Mouse (Mus musculus): Measurements from ENCODE around the gene Fbxo33. TPM values are rescaled to one million over a fixed set of nuclear protein-coding genes. Genes with fewer than 3 reads are reported as not detected.

Gene Fbxo33
- polyA plus RNA-seq, 1 experiment from 2014 or later = 8.5 TPM

- H3K27ac ChIP-seq (replicated peaks) = no peak overlapping the region
- no peak overlapping the region for H3K9ac ChIP-seq (ENCODE audit: low read length)
- H3K4me2 ChIP-seq (replicated peaks; ENCODE audit: low read depth) = no peak overlapping the region
- no peaks in the 10 kb centered on the region for H3K4me1 ChIP-seq (replicated peaks; ENCODE audit: control insufficient read depth, insufficient read depth)
- H3K36me3 ChIP-seq (ENCODE audit: control insufficient read depth, insufficient read depth, low read length) = peaks cover 2% of the 10 kb centered on the region; the same call in 1 of the 2 replicates
- no peak overlapping the region for H3K4me3 ChIP-seq (ENCODE audit: low read depth, low read length)
- H3K9me3 ChIP-seq (ENCODE audit: control insufficient read depth, low read length) = no peaks in the 10 kb centered on the region
- ATAC-seq (ENCODE audit: low FRiP score, low TSS enrichment) = no peak
- DNase-seq (ENCODE audit: low spot score) = no peak
- 61% methylated on average over 9 of the region's 9 CpGs for WGBS
- no peaks in the 10 kb centered on the region for H3K27me3 ChIP-seq (ENCODE audit: control insufficient read depth, insufficient read depth, low read length)
- TF ChIP-seq CTCF (IDR thresholded peaks at IDR 0.05; ENCODE audit: low read depth) (no peak), EP300 (optimal IDR thresholded peaks at IDR 0.05) (no peak)
Measured at GRCm38 (mm10) chr12:59194341-59195003, 25.1 kb downstream of the Fbxo33 start.

- H3K4me1 ChIP-seq (replicated peaks; ENCODE audit: control insufficient read depth, insufficient read depth) = no peaks in the 10 kb centered on the region
- TF ChIP-seq CTCF (IDR thresholded peaks at IDR 0.05; ENCODE audit: low read depth) = no peak
- no peak for TF ChIP-seq EP300 (optimal IDR thresholded peaks at IDR 0.05)
- no peak for DNase-seq (ENCODE audit: low spot score)
- no peaks in the 10 kb centered on the region; the same call in 1 of the 2 replicates for H3K36me3 ChIP-seq (ENCODE audit: control insufficient read depth, insufficient read depth, low read length)
- H3K4me3 ChIP-seq (ENCODE audit: low read depth, low read length) = no peak overlapping the region
- H3K4me2 ChIP-seq (replicated peaks; ENCODE audit: low read depth) = no peak overlapping the region
- H3K27ac ChIP-seq (replicated peaks) = 0 out of 2 replicates have a peak overlapping the region, but pooled peaks have one; percentile 2
- no peaks in the 10 kb centered on the region for H3K27me3 ChIP-seq (ENCODE audit: control insufficient read depth, insufficient read depth, low read length)
- no peak overlapping the region for H3K9ac ChIP-seq (ENCODE audit: low read length)
- ATAC-seq (ENCODE audit: low FRiP score, low TSS enrichment) = no peak
- H3K9me3 ChIP-seq (ENCODE audit: control insufficient read depth, low read length) = no peaks in the 10 kb centered on the region
- 67% methylated on average over 3 of the region's 3 CpGs for WGBS
Measured at GRCm38 (mm10) chr12:59193637-59194036, 25.9 kb downstream of the Fbxo33 start.

GRCm38 (mm10) chr12:59188086-59188682 lies 31.3 kb downstream of the Fbxo33 start:
- H3K27ac ChIP-seq (replicated peaks) = no peak overlapping the region
- H3K4me3 ChIP-seq (ENCODE audit: low read depth, low read length) = no peak overlapping the region
- no peak overlapping the region for H3K4me2 ChIP-seq (replicated peaks; ENCODE audit: low read depth)
- H3K9ac ChIP-seq (ENCODE audit: low read length) = no peak overlapping the region
- peaks cover 18% of the 10 kb centered on the region for H3K36me3 ChIP-seq (ENCODE audit: control insufficient read depth, insufficient read depth, low read length)
- no peaks in the 10 kb centered on the region for H3K9me3 ChIP-seq (ENCODE audit: control insufficient read depth, low read length)
- no peaks in the 10 kb centered on the region for H3K27me3 ChIP-seq (ENCODE audit: control insufficient read depth, insufficient read depth, low read length)
- no peak for ATAC-seq (ENCODE audit: low FRiP score, low TSS enrichment)
- DNase-seq (ENCODE audit: low spot score) = no peak
- no peaks in the 10 kb centered on the region for H3K4me1 ChIP-seq (replicated peaks; ENCODE audit: control insufficient read depth, insufficient read depth)
- TF ChIP-seq CTCF (IDR thresholded peaks at IDR 0.05; ENCODE audit: low read depth) = no peak
- no peak for TF ChIP-seq EP300 (optimal IDR thresholded peaks at IDR 0.05)
- WGBS = 87% methylated on average over 12 of the region's 12 CpGs

- no peak overlapping the region for H3K4me3 ChIP-seq (ENCODE audit: low read depth, low read length)
Measured at GRCm38 (mm10) chr12:59177814-59178213, 41.7 kb downstream of the Fbxo33 start.

DNA sequence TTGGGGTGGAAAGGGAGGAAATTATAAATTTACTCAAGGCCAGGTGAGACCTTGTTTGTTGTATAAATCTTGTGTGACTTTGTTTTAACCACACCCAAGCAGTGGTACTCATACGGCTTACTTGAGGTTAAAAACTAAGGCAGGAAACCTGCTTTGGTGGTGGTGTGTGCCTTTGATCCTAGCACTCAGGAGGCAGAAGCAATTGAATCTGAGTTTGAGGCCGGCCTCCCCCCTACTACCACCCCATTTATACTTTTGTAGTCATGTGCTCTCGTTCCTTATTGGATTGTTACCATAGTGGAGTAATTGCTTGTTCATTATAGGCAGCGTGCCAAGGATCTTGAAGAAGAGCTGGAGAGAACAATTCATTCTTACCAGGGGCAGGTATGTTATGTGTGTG lies 49.6 kb downstream of the Fbxo33 start:
- Histone ChIP-seq H3K27ac (replicated peaks) (no peak overlapping the region), H3K9ac (ENCODE audit: low read length) (no peak overlapping the region), H3K4me1 (replicated peaks; ENCODE audit: control insufficient read depth, insufficient read depth) (no peaks in the 10 kb centered on the region), H3K4me3 (ENCODE audit: low read depth, low read length) (no peak overlapping the region), H3K9me3 (ENCODE audit: control insufficient read depth, low read length) (no peaks in the 10 kb centered on the region), H3K27me3 (ENCODE audit: control insufficient read depth, insufficient read depth, low read length) (no peaks in the 10 kb centered on the region), H3K36me3 (ENCODE audit: control insufficient read depth, insufficient read depth, low read length) (peaks cover 12% of the 10 kb centered on the region), H3K4me2 (replicated peaks; ENCODE audit: low read depth) (no peak overlapping the region)
- WGBS = 83% methylated on average over 4 of the region's 4 CpGs
- DNase-seq (ENCODE audit: low spot score) (no peak), ATAC-seq (ENCODE audit: low FRiP score, low TSS enrichment) (no peak)
- TF ChIP-seq CTCF (IDR thresholded peaks at IDR 0.05; ENCODE audit: low read depth) (no peak), EP300 (optimal IDR thresholded peaks at IDR 0.05) (no peak)

More at GRCm38 (mm10) chr12:59177814-59178213, 41.7 kb downstream of the Fbxo33 start:
- H3K9ac ChIP-seq (ENCODE audit: low read length) = no peak overlapping the region
- no peak overlapping the region for H3K27ac ChIP-seq (replicated peaks)
- TF ChIP-seq EP300 (optimal IDR thresholded peaks at IDR 0.05) (no peak), CTCF (IDR thresholded peaks at IDR 0.05; ENCODE audit: low read depth) (no peak)
- no peak for DNase-seq (ENCODE audit: low spot score)
- ATAC-seq (ENCODE audit: low FRiP score, low TSS enrichment) = no peak
- H3K4me1 ChIP-seq (replicated peaks; ENCODE audit: control insufficient read depth, insufficient read depth) = no peaks in the 10 kb centered on the region
- no peaks in the 10 kb centered on the region for H3K27me3 ChIP-seq (ENCODE audit: control insufficient read depth, insufficient read depth, low read length)
- no peak overlapping the region for H3K4me2 ChIP-seq (replicated peaks; ENCODE audit: low read depth)
- peaks cover 33% of the 10 kb centered on the region for H3K36me3 ChIP-seq (ENCODE audit: control insufficient read depth, insufficient read depth, low read length)
- H3K9me3 ChIP-seq (ENCODE audit: control insufficient read depth, low read length) = no peaks in the 10 kb centered on the region
- WGBS = 99% methylated on average over 3 of the region's 3 CpGs

DNA sequence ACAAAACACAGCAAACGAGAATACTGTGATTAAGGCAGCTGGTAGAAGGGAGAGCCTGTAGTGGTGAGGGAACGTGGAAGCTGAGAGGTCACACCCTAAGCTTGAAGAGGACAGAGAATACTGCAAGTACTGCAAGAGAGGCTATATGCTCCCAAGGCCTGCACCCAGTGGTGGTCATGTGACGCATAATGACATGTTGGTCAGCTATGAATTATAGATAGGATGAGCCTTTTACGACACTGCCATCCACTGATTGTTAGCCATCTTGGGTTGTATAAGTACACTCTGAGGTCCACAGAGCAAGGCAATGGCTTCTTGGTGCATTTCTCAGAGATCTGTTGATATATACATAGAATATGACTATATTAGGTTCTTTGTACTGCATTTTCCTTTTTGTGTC lies 53.0 kb downstream of the Fbxo33 start:
- DNase-seq (ENCODE audit: low spot score) (no peak), ATAC-seq (ENCODE audit: low FRiP score, low TSS enrichment) (no peak)
- Histone ChIP-seq H3K4me2 (replicated peaks; ENCODE audit: low read depth) (no peak overlapping the region), H3K9me3 (ENCODE audit: control insufficient read depth, low read length) (no peaks in the 10 kb centered on the region), H3K9ac (ENCODE audit: low read length) (no peak overlapping the region), H3K36me3 (ENCODE audit: control insufficient read depth, insufficient read depth, low read length) (peaks cover 19% of the 10 kb centered on the region), H3K4me1 (replicated peaks; ENCODE audit: control insufficient read depth, insufficient read depth) (no peaks in the 10 kb centered on the region), H3K4me3 (ENCODE audit: low read depth, low read length) (no peak overlapping the region), H3K27me3 (ENCODE audit: control insufficient read depth, insufficient read depth, low read length) (no peaks in the 10 kb centered on the region), H3K27ac (replicated peaks) (no peak overlapping the region)
- WGBS = 92% methylated on average over 4 of the region's 4 CpGs
- TF ChIP-seq EP300 (optimal IDR thresholded peaks at IDR 0.05) = no peak
- TF ChIP-seq CTCF (IDR thresholded peaks at IDR 0.05; ENCODE audit: low read depth) = no peak

All from stomach, postnatal 0 days (tissue).